Mouse (Mus musculus) liver, embryonic 15.5 days (tissue): ENCODE measurements around the gene Ipo4. TPM values are rescaled to one million over a fixed set of nuclear protein-coding genes. Genes with fewer than 3 reads are reported as not detected.
A peak's percentile ranks its signal among the peaks of the same experiment; 100 is the strongest.

ENCODE experiments used
- ATAC-seq: fragments of 200-750 bp; cut with Nextera tagmentation; 2 replicates; pipeline ENCODE4 v1.8.0; 2017; ENCODE audit warnings: moderate number of reproducible peaks, mild to moderate bottlenecking, moderate library complexity; ENCODE audit not compliant: insufficient read depth
- H3K27ac ChIP-seq: fragments of 300-500 bp; sonication (generic); replicated peaks from 2 replicates; pipeline ENCODE4 v1.5.1; 2015; ENCODE audit warnings: mild to moderate bottlenecking, inconsistent platforms
- H3K27me3 ChIP-seq: fragments of 300-500 bp; sonication (generic); 2 replicates; pipeline ENCODE4 v1.6.1; 2015; ENCODE audit warnings: mild to moderate bottlenecking, inconsistent platforms
- H3K36me3 ChIP-seq: fragments of 300-500 bp; sonication (generic); replicated peaks from 2 replicates; pipeline ENCODE4 v1.6.1; 2015; ENCODE audit warnings: moderate library complexity, mild to moderate bottlenecking, inconsistent platforms
- H3K4me1 ChIP-seq: fragments of 300-500 bp; sonication (generic); replicated peaks from 2 replicates; pipeline ENCODE4 v1.6.1; 2015; ENCODE audit warnings: inconsistent platforms
- H3K4me2 ChIP-seq: fragments of 300-500 bp; sonication (generic); 2 replicates; pipeline ENCODE4 v1.6.1; 2015; ENCODE audit warnings: moderate library complexity, mild to moderate bottlenecking, inconsistent platforms
- H3K4me3 ChIP-seq: fragments of 300-500 bp; sonication (generic); replicated peaks from 2 replicates; pipeline ENCODE4 v1.5.1; 2015; ENCODE audit warnings: mild to moderate bottlenecking, inconsistent platforms
- H3K9ac ChIP-seq: fragments of 300-500 bp; sonication (generic); 2 replicates; pipeline ENCODE4 v1.6.1; 2015; ENCODE audit warnings: moderate library complexity, mild to moderate bottlenecking, inconsistent platforms
- H3K9me3 ChIP-seq: fragments of 300-500 bp; sonication (generic); replicated peaks from 2 replicates; pipeline ENCODE4 v1.6.1; 2016; ENCODE audit warnings: inconsistent platforms
- WGBS: fragments of 180-500 bp; shearing (Covaris S2); methylation state at CpG from one replicate; pipeline ENCODE4 v1.1.7; 2015; ENCODE audit warnings: mixed read lengths; ENCODE audit not compliant: insufficient replicate concordance; 5-methylcytosine and 5-hydroxymethylcytosine counted together
- polyA plus RNA-seq: library from polyadenylated mRNA; unstranded; fragments of >200 nt; fragmentation: Nextera tagmentation; extraction: Ambion mirVana; gene quantifications from 2 replicates; pipeline ENCODE4 v1.2.1, GENCODE M21; 2015

Ipo4 gene
- polyA plus RNA-seq, 1 experiment from 2014 or later, result 26.6 TPM

GRCm38 (mm10) chr14:55656935-55657334 is 21.2 kb upstream of the Ipo4 start:
- no peak overlapping the region for H3K4me2 ChIP-seq
- H3K4me1 ChIP-seq, result peaks cover 26% of the 10 kb centered on the region
- WGBS, result 80% methylated on average over 3 of the region's 3 CpGs
- no peak overlapping the region for H3K27ac ChIP-seq
- no peak for ATAC-seq
- H3K27me3 ChIP-seq, result no peaks in the 10 kb centered on the region
- H3K9ac ChIP-seq, result no peak overlapping the region
- H3K36me3 ChIP-seq, result peaks cover 24% of the 10 kb centered on the region
- no peak overlapping the region for H3K4me3 ChIP-seq
- H3K9me3 ChIP-seq, result no peaks in the 10 kb centered on the region

DNA sequence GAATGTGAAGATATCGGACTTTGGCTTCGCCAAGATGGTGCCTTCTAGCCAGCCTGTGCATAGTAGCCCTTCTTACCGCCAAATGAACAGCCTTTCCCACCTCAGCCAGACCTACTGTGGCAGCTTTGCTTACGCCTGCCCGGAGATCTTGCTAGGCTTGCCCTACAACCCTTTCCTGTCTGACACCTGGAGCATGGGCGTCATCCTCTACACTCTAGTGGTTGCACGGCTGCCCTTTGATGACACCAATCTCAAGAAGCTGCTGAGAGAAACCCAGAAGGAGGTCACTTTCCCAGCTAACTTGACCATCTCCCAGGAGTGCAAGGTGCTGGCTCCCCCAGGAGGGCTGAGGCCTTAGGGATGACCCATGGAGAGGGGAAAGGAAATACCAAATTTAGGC is 15.8 kb upstream of the Ipo4 start:
- no peak for ATAC-seq
- Histone ChIP-seq H3K36me3 (peaks cover 7% of the 10 kb centered on the region), H3K27ac (no peak overlapping the region), H3K4me2 (no peak overlapping the region), H3K9me3 (no peaks in the 10 kb centered on the region), H3K4me1 (peaks cover 10% of the 10 kb centered on the region; the same call in 1 of the 2 replicates), H3K4me3 (no peak overlapping the region), H3K27me3 (no peaks in the 10 kb centered on the region), H3K9ac (no peak overlapping the region)
- 73% methylated on average over 7 of the region's 7 CpGs for WGBS

DNA sequence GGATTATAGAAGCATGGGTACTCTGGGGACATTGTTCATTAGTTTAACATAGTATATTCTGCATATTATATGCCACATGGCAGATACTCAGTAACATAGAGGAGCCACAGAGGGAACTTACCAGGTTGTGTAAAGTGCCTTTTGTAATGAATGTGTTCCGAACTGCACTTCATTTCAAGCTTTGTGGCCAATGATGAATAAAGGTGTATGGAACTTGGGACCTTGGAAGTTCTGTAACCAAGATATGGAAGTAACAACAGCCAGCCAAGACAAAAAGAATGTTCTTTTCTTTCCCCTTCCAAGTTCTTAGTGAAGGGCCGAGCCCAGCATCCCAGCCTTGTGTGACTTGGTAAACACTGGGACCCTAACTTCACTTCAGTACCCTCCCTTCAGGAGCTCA is 14.1 kb upstream of the Ipo4 start, which contains the start of gene Tssk4:
Gene Tssk4, plus strand, starts transcription at position 301 of the 400 bp plus-strand sequence.
- H3K27ac ChIP-seq, result no peak within 1 kb of the TSS
- H3K4me1 ChIP-seq, result peaks cover 25% of the 10 kb centered on the region
- H3K4me3 ChIP-seq, result no peak within 1 kb of the TSS
- H3K9ac ChIP-seq, result no peak within 1 kb of the TSS
- H3K9me3 ChIP-seq, result no peaks in the 10 kb centered on the region
- peaks cover 15% of the 10 kb centered on the region for H3K36me3 ChIP-seq
- 67% methylated on average over 2 of the region's 2 CpGs for WGBS
- H3K27me3 ChIP-seq, result no peaks in the 10 kb centered on the region
- no peak within 1 kb of the TSS for H3K4me2 ChIP-seq
- ATAC-seq, result no peak

DNA sequence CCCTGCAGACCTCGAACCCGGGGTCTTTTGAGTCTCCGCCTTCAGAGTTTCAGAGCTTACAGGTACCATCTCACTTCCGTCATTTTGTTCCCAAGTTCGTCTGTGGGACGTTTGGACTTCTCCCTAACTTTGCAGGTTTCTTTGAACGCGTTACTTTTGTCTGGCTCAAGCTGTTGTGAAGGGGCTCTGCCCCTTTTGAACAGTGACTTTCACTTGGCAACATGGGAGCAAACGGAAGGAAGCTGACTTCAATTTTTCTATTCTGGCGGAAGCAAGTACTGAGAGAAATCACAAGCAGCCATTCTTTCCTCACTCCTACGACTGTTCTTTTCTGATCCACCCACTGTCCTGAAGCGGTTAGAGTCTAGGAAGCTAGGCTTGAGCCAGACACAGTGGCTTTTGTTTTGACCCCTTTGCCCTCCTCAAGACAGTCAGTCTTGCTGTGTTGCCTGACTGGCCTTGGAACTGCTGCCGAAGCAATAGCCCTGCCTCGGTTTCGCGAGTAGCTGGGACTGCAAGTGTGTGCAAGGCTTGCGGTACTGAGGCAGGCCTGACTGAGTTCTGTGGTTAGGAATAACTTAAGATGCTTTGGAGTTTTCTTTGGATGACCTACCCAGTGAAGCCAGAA is 8.6 kb upstream of the Ipo4 start:
- Histone ChIP-seq H3K27me3 (no peaks in the 10 kb centered on the region), H3K36me3 (peaks cover 40% of the 10 kb centered on the region), H3K9ac (peak overlapping the region; percentile 97), H3K4me2 (peak overlapping the region; percentile 90), H3K27ac (peak overlapping the region; percentile 91), H3K4me1 (peaks cover 62% of the 10 kb centered on the region), H3K4me3 (peak overlapping the region; percentile 96), H3K9me3 (no peaks in the 10 kb centered on the region)
- WGBS, result 17% methylated on average over 17 of the region's 17 CpGs
- ATAC-seq, result no peak

GRCm38 (mm10) chr14:55643060-55643907 is 7.5 kb upstream of the Ipo4 start, which contains the start of gene Tm9sf1:
TSS of gene Tm9sf1 (minus strand) at chr14:55643806.
- Histone ChIP-seq H3K27me3 (no peaks in the 10 kb centered on the region), H3K36me3 (peaks cover 51% of the 10 kb centered on the region), H3K9me3 (no peaks in the 10 kb centered on the region), H3K4me2 (peak within 1 kb of the TSS; percentile 90), H3K9ac (peak within 1 kb of the TSS; percentile 97), H3K4me1 (peaks cover 62% of the 10 kb centered on the region), H3K4me3 (peak within 1 kb of the TSS; percentile 96), H3K27ac (peak within 1 kb of the TSS; percentile 91)
- WGBS, result under 1% methylated on average over 89 of the region's 89 CpGs
- ATAC-seq, result peak; percentile 89

DNA sequence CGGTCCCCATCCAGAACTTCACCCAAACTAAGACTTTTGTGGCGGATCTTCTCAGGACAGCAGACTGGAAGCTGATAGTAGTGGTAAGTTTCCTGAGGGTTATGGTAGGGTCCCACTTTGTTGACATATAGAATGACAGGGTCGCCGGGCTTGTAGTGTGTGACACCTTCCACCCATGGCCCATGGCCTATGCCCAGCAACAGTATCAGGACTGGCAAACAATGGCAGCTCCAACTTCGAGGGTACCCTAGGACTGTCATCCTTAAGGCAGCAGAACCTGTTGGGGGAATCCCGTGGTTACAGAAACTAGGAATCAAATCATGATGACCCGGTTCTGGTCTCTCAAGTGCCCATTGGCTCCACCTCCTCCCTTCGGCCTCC is 6.9 kb upstream of the Ipo4 start:
- peaks cover 62% of the 10 kb centered on the region for H3K4me1 ChIP-seq
- H3K4me3 ChIP-seq, result peak overlapping the region; percentile 96
- H3K27ac ChIP-seq, result peak overlapping the region; percentile 91
- H3K9ac ChIP-seq, result peak overlapping the region; percentile 97
- H3K27me3 ChIP-seq, result no peaks in the 10 kb centered on the region
- WGBS, result 19% methylated on average over 8 of the region's 8 CpGs
- no peak; the same call in 1 of the 2 replicates for ATAC-seq
- peaks cover 57% of the 10 kb centered on the region for H3K36me3 ChIP-seq
- no peaks in the 10 kb centered on the region for H3K9me3 ChIP-seq
- H3K4me2 ChIP-seq, result peak overlapping the region; percentile 90

- H3K4me1 ChIP-seq, result peaks cover 54% of the 10 kb centered on the region
- peak overlapping the region; percentile 90; the same call in 1 of the 2 replicates for H3K4me2 ChIP-seq
- H3K4me3 ChIP-seq, result peak overlapping the region; percentile 96; the same call in 1 of the 2 replicates
- H3K27me3 ChIP-seq, result no peaks in the 10 kb centered on the region
- no peak overlapping the region for H3K27ac ChIP-seq
- H3K9ac ChIP-seq, result no peak overlapping the region
- peaks cover 62% of the 10 kb centered on the region for H3K36me3 ChIP-seq
- ATAC-seq, result no peak
- H3K9me3 ChIP-seq, result no peaks in the 10 kb centered on the region
- 84% methylated on average over 13 of the region's 13 CpGs for WGBS
Measured at GRCm38 (mm10) chr14:55641291-55641690, 5.5 kb upstream of the Ipo4 start.

DNA sequence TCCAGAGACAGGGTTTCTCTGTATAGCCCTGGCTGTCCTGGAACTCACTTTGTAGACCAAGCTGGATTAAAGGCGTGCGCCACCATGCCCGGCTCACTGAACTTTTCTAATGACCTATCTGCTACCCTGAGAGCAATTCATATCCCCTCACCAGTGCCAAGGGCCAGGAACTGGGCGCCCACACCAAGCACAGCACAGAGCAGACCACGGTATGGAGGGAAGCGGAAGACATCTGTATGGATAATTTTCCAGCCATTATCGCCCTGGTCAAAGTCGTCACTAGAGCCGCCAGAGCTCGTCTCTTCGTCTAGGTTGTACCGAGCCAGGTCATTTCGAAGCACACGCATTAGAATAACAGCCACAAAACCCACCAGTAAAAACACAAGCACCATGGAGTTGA is 5.1 kb upstream of the Ipo4 start:
- Histone ChIP-seq H3K4me3 (no peak overlapping the region), H3K4me2 (no peak overlapping the region), H3K9ac (no peak overlapping the region), H3K9me3 (no peaks in the 10 kb centered on the region), H3K4me1 (peaks cover 55% of the 10 kb centered on the region), H3K27ac (no peak overlapping the region), H3K36me3 (peaks cover 60% of the 10 kb centered on the region), H3K27me3 (no peaks in the 10 kb centered on the region)
- WGBS, result 90% methylated on average over 14 of the region's 14 CpGs
- no peak for ATAC-seq

GRCm38 (mm10) chr14:55637795-55638194 is 2.0 kb upstream of the Ipo4 start, which contains the start of gene Gm49378:
TSS of gene Gm49378 (minus strand) at chr14:55637895.
- Histone ChIP-seq H3K9me3 (no peaks in the 10 kb centered on the region), H3K4me1 (peaks cover 50% of the 10 kb centered on the region), H3K27ac (no peak within 1 kb of the TSS), H3K9ac (no peak within 1 kb of the TSS), H3K4me3 (no peak within 1 kb of the TSS), H3K36me3 (peaks cover 75% of the 10 kb centered on the region), H3K4me2 (no peak within 1 kb of the TSS), H3K27me3 (no peaks in the 10 kb centered on the region)
- no peak for ATAC-seq
- WGBS, result 89% methylated on average over 9 of the region's 9 CpGs

DNA sequence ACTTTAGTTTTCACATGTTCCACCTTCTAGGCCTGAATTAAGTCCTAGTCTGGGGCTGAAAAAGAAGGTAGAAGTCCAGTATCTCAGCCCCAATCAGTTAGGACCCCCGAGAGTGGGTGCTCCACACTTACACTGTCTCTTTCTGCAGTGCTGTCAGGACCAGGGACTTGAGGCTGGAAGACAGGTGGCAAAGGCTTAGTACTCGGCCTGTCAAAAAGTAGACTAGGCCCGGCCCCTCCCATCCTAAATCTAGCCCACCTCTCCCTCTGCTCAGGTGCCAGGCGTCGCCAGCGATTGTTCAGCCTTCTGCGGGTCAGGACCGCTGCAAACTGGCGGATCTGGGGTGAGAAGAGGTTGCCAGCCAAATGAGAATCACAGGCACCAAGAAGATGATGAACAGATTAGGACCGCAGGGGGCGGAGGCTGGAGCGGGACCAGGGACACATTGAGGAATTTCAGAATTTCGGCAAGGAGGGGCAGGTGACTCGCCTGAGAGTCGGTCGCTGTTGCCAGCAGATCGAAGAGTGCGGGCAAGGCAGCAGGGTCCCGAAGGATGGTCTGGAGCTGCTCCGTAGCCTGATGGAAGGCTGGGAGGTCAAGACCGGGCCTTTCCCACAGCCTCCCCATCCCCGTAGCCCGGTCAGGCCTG is 759 bp downstream of the Ipo4 start:
- Histone ChIP-seq H3K27ac (peak overlapping the region; percentile 65; the same call in 1 of the 2 replicates), H3K27me3 (no peaks in the 10 kb centered on the region), H3K9me3 (no peaks in the 10 kb centered on the region), H3K36me3 (peaks cover 84% of the 10 kb centered on the region), H3K9ac (peak overlapping the region; percentile 58), H3K4me2 (peak overlapping the region; percentile 97), H3K4me1 (peaks cover 26% of the 10 kb centered on the region), H3K4me3 (peak overlapping the region; percentile 67)
- ATAC-seq, result peak; percentile 38
- 4% methylated on average over 23 of the region's 23 CpGs for WGBS

DNA sequence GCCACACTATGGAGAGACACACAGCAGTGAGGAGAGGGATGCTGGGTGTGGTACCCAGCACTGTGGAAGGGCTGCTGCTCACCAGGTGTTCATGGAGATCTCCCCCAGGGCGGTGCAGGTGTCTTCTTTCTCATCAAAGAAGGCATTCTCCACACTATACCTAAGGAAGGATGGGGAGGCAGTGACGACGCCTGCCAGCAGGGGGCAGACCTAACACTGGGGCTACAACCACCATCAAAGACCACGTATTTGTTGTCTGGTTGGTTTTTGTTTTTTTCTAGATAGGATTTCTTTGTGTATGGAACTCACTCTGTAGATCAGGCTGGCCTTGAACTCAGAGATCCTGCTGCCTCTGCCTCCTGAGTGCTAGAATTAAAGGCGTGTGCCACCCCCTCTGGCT is 6.4 kb downstream of the Ipo4 start:
- no peaks in the 10 kb centered on the region for H3K9me3 ChIP-seq
- peaks cover 100% of the 10 kb centered on the region for H3K36me3 ChIP-seq
- H3K4me3 ChIP-seq, result no peak overlapping the region
- H3K4me2 ChIP-seq, result no peak overlapping the region
- no peak overlapping the region for H3K9ac ChIP-seq
- no peaks in the 10 kb centered on the region for H3K27me3 ChIP-seq
- H3K27ac ChIP-seq, result no peak overlapping the region
- H3K4me1 ChIP-seq, result peaks cover 21% of the 10 kb centered on the region
- ATAC-seq, result no peak
- 34% methylated on average over 5 of the region's 5 CpGs for WGBS
